Mouse (Mus musculus) gastrocnemius, postnatal 36 days (tissue): ENCODE results near the gene Rbp4. TPM values are rescaled to one million over a fixed set of nuclear protein-coding genes. Genes with fewer than 3 reads are reported as not detected.

Source experiments
- DNase-seq, 2 experiments: peaks; one replicate each; pipeline ENCODE4 v3.0.0; 2022
- intact Hi-C: fragments of 180-260 bp; cut with DNase I; formaldehyde crosslinking; loops from one replicate; pipeline ENCODE4 v1.15.1; 2025
- long read RNA-seq, 2 experiments: library from polyadenylated mRNA; stranded (forward); transcript quantifications; one replicate each; pipeline ENCODE4 v2.0.0; 2021
- total RNA-seq, 2 experiments: library from RNA; stranded (reverse); gene quantifications; 2 replicates each; pipeline ENCODE4 v1.2.3; 2021

The Rbp4 gene
- total RNA-seq = 1 to 10 TPM; 1.6 to 2.3 TPM
- long read RNA-seq, experiment 1, partial matches to known transcripts = 0 of 30 reads
- long read RNA-seq, experiment 1, other reads (novel, unspliced or antisense) = 26 of 30 reads
- long read RNA-seq, experiment 2, partial matches to known transcripts = 1 of 25 reads
- long read RNA-seq, experiment 2, other reads (novel, unspliced or antisense) = 21 of 25 reads

DNA sequence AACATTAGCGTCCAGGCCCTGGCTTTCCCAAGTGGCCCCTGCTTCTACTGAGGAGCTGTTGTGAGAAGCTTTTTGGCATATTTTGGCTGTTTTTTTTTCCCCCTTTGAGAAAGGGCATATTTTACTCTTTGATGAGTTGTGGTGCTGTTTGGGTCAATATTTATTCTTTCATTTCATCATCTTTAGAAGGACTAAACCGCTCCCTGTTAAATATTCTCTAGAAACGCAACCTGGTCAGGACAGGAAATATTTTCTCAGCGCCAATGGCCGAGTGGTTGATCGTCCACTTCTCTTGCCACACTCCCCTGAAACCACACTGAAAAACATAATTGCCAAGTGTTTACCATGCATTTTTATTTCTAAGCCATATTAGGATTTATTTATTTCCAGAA is at the start of gene Rbp4:
TSS of gene Rbp4 (minus strand) at position 63 of the 392 bp plus-strand sequence.
- no peak for DNase-seq
- intact Hi-C loops = no loop called here

DNA sequence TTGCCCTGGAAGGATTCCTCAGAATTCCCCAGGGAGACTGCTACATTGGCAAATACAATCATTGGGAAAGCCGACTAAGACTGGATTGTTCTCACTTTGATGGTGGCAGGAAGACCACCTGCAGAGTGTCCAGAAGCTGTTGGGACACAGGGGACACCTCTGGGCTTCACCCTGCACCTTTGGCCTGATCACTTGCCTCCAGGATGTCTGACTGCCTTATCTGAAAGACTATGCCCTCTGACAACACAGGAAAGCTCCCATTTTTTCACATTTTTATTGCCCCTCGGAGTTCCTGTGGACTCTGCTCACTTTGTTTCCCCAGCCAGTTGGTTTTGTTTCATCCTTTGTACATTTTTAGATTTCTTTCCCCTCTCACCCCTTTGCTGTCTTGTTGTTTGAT is 39.6 kb upstream of the Rbp4 start:
- intact Hi-C loops = no loop called here
- DNase-seq = no peak

DNA sequence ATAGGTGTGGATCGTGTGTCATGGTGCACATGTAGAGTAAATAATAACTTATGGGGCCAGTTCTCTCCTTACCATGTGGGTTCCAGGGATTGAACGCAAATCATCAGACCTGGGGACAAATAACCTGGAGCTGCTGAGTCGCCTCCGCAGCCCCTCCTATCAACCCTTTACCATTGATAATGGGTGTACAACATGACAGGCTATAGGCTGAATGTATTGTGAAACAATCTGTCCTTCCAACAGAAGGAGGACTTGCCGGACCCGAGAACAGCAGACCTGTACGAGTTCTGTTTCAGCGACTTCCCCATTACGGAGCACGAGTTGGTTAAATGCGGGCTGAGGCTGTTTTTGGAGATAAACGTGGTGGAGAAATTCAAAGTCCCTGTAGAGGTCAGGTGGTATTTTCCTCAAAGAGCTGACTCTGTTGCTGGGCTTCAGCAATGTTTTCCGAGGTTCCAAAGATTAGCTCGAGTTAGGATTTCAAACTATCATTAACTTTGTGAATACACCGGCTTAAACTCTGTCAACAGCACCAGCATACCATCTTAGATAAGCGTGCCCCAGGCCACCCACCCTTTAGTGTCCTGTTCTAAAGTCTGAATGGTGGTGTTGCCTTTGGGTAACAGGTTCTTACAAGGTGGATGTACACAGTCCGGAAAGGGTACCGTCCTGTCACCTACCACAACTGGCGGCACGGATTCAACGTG is 36.7 kb upstream of the Rbp4 start:
- DNase-seq = no peak

GRCm38 (mm10) chr19:38156243-38156642 is 31.2 kb upstream of the Rbp4 start:
- no peak for DNase-seq
- intact Hi-C loops = no loop called here

More for the DNA sequence above, 36.7 kb upstream of the Rbp4 start:
- intact Hi-C loops = no loop called here

DNA sequence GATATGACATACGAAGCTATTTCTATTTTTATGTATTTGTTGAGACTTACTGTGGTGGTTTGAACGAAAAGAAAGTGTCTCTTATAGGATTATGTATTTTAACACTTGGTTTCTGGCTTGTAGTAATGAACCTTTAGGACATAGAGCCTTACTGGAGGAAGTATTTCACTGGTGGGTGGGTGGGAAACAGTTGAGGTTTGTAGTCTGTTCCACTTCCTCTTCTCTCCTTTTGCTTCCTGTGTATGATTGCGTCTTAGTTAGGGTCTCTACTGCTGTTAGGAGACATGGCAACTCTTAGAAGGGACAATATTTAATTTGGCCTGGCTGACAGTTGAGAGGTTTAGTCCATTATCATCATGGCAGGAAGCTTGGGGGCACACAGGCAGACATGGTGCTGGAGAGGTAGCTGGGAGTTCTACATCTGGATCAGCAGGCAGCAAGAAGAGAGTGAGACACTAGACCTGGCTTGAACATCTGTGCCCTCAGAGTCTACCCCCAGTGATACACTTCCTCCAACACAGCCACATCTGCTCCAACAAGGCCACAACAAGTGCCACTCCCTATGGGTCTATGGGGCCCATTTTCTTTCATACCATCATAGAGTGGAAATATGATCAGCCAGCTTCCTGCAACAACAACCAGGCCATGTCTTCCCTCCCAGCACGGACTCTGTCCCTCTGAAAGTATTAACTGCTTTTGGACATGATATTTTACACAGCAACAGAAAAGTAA is 18.6 kb upstream of the Rbp4 start:
- no peak for DNase-seq
- intact Hi-C loops = no loop called here

- DNase-seq = no peak
- intact Hi-C loops = no loop called here
Measured at GRCm38 (mm10) chr19:38134806-38135205, 9.7 kb upstream of the Rbp4 start.

- DNase-seq = no peak
- intact Hi-C loops = no loop called here
Measured at GRCm38 (mm10) chr19:38133986-38134385, 8.9 kb upstream of the Rbp4 start.

- intact Hi-C loops = no loop called here
- no peak for DNase-seq
Measured at GRCm38 (mm10) chr19:38132481-38132880, 7.4 kb upstream of the Rbp4 start, which contains the start of gene Pde6c. TSS of gene Pde6c (plus strand) at chr19:38132781.

DNA sequence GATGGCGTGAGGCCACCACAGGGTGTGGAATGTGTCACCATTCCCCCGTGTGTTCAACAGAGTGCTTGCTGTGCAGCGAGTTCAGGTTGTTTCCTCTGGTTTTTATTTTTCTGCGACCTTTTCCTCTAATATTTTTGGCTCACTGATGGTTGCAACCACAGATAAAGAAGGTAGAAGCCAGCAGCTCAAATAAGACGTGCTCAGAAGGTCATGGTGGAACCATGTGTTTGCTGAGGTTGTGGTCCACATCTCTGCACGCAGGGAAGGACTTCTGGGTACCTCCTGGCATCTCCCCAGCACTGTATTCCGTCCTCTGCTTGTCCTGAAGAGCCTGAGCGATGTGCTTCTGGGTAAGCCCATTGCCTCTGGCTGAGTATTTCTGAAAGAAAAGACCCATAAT is 1.6 kb upstream of the Rbp4 start:
- no peak for DNase-seq
- intact Hi-C loops = no loop called here

DNA sequence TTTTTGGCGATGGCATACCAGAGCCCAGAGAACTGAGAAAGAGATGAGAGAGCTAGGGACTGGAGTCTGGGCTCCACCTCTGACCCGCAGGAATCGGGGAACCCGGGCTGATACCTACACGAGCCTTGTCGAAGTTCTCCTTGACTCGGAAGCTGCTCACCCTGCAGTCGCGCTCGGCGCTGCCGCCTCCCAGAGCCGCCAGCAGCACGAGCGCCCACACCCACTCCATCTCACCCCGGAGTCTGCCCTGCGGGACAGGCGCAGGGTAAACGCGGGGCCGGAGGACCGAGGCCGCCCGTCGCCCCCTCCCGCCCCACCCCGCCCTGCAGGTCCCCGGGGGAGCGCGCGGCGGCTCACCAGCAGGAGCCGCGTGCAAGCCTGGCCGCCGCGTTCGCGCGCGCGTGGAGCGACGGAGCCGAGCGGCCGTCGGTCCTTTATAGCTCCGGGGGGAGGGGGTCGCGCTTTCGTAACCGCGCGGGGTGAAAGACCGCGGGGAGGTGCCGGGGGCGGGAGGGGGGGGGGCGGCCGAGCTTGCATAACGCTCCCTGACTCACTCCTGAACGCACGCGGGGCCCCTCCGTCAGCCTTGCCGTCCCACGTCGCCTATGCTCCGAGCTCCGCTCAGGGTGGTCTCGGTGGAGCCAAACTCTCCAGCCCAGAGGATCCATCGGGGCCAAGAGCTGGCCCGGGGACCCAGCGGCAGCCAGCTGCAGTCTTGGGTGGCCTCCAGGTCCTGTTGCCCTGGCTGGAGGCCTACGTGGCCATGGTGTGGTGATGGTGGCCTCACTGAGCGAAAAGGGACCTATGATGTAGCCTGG is 471 bp downstream of the Rbp4 start:
- peak; percentile 20 to 24 for DNase-seq
- intact Hi-C loops = no loop called here

GRCm38 (mm10) chr19:38123921-38124320 is 1.2 kb downstream of the Rbp4 start:
- DNase-seq = no peak
- intact Hi-C loops = no loop called here

DNA sequence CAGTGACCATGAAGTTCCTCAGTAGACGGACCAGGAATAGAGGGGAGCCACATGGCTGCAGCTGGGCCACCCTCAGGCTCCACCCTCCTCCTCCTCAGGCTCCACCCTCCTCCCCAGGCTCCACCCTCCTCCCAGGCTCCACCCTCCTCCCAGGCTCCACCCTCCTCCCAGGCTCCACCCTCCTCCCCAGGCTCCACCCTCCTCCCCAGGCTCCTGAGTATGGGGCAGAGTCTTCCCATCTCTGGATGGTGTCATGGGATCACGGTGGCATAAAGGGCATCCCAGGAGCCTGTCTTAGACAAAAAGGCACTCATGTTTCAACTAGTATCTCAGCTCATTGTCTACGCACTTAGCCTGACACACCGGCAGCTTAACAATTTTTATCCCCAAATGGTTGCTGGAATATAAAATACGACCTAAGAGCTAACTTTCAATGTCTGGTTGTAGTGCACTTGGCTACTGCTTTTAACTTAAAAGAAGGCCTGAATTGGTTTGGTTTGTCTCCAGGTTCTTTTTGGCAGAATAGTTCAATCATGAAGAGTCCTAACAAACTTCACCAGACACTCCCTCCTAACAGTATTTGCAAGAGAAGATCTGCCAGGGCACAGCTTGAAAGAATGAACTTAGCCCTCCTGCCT is 4.8 kb downstream of the Rbp4 start:
- intact Hi-C loops = no loop called here
- DNase-seq = no peak

GRCm38 (mm10) chr19:38114834-38115491 is 10.1 kb downstream of the Rbp4 start:
- peak in 1 of 2 experiments; percentile 3 for DNase-seq
- intact Hi-C loops = no loop called here

DNA sequence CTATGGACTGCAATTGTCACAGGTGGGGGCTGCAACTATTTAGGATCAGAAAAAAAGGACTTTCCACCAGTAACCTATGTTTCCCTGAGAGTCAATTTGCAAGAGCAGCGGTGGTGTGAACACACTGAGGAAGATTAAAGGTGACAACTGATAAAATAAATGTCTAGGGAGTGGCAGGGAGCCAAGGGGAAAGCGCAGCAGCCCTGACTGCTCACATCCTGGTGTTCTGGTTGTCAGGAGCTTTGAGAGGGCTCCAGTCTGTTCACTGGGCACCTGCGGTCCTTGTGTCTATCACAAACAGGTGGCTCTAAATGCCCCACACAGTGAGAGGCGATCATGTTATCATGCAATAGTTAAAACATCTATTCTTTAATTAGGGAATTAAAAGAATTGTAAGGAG is 12.5 kb downstream of the Rbp4 start:
- intact Hi-C loops = no loop called here
- DNase-seq = no peak

GRCm38 (mm10) chr19:38111056-38111455 is 14.0 kb downstream of the Rbp4 start:
- DNase-seq = no peak
- intact Hi-C loops = no loop called here

DNA sequence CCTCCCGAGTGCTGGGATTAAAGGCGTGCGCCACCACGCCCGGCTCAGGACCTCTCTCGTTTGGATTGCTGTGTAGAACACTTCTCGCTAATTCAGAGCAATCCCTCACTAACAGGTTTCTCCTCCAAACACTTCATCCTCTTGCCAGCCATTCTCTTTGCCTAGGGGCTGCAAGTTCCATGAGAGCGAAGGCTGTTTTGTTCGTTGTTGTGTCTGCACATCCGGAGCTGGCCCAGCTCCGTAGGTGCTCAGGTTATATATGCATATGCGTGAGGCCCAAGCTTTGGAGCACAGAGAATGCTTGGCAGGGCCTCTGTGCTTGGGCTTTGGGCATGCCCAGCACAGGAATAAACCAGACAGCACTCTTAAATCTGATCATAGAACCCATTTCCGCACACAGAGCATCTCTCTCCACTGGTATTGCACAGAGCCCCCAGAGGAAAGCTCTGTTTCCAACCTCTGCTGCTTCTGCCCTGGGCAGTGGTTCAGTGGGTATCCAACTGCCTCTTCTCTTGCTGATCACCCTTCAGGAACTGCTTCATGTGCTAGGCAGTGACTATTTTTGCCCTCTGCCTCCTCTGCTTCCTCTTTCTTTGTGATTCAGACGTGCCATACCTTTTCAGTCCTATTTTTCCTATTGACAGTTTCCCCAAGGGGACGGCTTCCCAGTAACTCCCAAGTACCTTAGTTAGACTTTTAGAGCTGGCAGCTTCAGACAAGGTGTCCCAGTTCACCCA is 15.4 kb downstream of the Rbp4 start:
- intact Hi-C loops = no loop called here
- no peak for DNase-seq

- no peak for DNase-seq
- intact Hi-C loops = no loop called here
Measured at GRCm38 (mm10) chr19:38107871-38108270, 17.2 kb downstream of the Rbp4 start.

- DNase-seq = no peak
- intact Hi-C loops = no loop called here
Measured at GRCm38 (mm10) chr19:38096858-38097758, 28.0 kb downstream of the Rbp4 start, which contains the start of gene Ffar4. TSS of gene Ffar4 (plus strand) at chr19:38097071.
